Mouse (Mus musculus) testis, postnatal 14 days (tissue): ENCODE results near the gene Hoxc6.

Experiments used
- DNase-seq: peaks from one replicate; pipeline ENCODE4 v3.0.0; 2021; ENCODE audit warnings: low spot score

Hoxc6 gene

DNA sequence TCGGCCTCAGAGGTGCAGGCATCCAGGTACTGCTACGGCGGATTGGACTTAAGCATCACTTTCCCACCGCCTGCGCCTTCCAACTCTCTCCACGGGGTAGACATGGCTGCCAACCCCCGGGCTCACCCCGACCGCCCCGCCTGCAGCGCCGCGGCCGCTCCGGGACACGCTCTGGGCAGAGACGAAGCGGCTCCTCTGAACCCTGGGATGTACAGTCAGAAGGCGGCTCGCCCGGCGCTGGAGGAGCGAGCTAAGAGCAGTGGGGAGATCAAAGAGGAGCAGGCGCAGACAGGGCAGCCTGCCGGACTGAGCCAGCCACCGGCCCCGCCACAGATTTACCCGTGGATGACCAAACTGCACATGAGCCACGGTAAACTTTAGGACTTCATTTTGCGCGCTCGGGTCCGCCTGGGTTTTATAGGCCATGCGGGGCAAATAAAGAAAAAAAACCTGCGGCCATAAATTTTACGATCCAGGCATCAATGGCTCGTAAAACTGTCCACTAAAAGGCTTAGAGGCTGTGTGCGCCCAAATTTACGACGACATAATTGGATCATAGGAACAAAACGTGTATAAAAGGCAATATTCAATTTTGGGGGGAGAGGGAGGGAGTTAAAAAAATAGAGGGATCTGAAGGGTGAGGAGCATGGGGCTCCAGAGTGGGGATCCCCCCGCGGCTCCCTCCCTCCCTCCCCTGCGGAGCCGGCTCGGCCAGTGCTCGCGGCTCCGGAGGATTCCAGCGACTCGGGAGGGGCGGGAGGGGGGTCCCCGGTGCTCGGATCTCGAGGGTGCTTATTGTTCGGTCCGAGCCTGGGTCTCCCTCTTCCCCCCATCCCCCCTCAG, 16.3 kb downstream of the Hoxc6 start:
- DNase-seq = peak; percentile 44

DNA sequence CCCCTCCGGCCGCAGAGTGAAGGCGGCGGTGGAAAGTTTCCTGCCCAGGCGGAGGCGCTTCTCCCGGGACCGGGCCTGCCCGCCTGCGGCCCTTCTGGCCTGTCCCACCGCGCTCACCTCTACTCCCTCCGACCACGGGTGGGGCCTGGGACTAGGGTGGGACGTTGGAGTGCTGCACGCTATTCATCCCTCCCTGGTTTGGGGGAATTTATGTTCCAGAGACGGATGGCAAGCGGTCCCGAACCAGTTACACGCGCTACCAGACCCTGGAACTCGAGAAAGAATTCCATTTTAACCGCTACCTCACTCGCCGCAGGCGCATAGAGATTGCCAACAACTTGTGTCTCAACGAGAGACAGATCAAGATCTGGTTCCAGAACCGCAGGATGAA, 16.9 kb downstream of the Hoxc6 start:
- no peak for DNase-seq

DNA sequence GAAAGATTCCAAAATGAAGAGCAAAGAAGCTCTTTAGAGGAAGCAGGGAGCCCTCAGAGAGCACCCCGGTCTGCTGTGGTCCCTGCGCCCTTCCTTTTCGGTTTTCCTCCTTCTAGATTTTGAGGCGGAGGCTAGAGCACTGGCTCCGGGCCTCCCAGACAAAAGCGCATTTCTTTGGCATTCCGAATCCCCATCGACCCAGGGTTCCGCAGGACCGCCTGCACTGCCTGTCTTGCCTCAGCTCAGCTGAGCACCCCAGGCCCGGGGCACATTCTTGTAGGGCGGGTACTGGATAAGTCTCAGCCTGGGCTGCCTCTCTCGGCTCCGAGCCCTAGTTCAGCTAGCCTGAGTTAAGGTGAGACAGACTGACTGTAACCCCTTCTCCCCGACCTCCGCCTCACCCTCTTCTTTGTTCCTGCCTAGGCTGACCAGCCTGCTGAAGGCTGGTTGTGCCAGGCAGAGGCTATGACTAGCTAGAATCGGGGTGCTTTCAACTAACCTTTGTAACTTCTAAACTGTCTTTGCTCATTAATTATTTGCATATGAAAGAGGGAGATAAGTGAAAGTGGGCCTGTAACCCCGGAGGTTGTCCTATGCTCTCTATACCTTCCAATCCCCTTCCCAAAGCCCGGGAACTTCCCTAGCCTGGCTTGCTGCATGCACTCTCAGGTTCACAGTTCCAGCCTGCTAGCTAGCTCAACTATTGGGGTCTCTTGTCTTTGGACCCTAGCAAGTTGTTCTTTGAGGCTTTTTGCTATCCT, 17.5 kb downstream of the Hoxc6 start:
- DNase-seq = no peak

DNA sequence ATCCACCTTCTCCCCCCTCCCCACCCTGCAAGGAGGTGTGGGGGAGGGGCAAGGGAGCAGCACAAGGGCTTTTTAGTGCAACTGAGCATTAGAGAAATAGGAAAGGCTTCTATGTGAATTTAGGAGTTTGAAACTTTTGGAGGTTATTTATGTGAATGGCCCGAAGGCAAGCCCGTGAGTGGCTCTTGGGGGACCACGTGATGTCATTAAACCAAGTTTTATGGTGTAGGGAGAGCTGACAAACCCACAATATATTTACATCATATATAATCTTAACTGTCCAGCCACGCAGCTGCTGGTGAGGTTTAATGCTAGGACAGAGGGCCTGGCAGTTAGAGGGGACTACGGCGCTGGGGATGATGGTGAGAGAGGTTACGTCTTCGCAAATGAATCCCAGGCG, 20.6 kb downstream of the Hoxc6 start, which contains the start of gene Hoxc4:
Gene Hoxc4 (plus strand): TSS at position 299 of the 400 bp plus-strand sequence.
- no peak for DNase-seq

DNA sequence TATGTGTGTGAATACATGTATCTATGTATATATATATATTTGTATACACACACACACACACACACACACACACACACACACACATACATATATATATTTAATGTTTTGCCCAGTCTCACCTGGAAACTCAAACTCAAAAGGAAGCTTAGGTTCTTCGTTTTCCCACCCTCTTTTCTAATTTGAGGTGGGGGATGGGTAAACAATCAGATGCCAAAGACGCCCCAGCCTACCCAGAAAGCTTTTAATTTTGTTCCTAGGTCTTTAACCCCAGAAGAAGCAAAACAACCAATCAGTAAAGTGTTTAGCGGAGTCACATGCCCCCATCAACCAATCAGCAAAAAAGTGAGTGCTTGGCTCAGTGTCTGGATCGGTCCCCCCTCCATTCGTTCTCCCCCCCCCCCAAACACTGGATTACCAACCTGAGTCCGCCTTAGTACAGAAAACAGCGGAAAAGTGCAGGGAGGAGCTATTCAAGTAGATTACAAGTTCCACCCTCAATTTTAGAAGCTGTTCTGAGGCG, 22.9 kb downstream of the Hoxc6 start:
- DNase-seq = no peak

DNA sequence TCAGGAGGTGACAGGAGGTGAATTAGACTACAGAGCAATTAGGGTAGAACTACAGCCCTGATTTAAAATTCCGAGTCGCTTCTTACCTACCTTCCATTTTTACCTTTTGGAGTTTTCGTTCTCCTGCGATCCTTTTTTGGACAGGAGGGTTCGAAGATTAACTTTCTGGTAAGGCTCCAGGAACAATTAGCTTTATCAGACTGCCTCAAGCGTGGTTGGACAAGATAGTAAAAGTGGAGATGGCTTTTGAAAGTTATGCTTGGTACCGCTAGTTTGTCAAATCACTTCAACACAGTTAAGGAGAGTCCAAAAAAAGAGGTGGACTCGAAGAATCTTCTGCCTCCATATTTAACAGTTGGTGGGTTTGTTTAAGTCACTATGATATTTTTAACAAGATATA, 23.5 kb downstream of the Hoxc6 start:
- DNase-seq = no peak

DNA sequence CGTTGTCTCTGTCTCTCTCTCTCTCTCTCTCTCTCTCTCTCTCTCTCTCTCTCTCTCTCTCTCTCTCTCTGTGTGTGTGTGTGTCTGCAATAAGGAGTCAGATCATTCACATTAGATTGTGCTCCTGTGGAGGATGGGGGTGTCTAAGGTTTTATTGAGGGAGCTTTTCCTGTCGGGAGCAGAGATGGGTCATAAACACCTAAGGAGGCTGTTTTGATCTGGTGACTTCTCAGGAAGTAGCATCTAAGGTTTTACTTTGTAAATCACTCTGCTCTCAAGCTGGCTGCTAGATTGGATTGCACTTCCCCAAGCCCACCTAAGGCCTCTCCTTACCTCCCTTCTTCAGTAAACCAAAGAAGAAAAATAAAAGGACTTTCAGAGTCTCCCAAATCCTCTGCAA, 26.1 kb downstream of the Hoxc6 start:
- DNase-seq = no peak

DNA sequence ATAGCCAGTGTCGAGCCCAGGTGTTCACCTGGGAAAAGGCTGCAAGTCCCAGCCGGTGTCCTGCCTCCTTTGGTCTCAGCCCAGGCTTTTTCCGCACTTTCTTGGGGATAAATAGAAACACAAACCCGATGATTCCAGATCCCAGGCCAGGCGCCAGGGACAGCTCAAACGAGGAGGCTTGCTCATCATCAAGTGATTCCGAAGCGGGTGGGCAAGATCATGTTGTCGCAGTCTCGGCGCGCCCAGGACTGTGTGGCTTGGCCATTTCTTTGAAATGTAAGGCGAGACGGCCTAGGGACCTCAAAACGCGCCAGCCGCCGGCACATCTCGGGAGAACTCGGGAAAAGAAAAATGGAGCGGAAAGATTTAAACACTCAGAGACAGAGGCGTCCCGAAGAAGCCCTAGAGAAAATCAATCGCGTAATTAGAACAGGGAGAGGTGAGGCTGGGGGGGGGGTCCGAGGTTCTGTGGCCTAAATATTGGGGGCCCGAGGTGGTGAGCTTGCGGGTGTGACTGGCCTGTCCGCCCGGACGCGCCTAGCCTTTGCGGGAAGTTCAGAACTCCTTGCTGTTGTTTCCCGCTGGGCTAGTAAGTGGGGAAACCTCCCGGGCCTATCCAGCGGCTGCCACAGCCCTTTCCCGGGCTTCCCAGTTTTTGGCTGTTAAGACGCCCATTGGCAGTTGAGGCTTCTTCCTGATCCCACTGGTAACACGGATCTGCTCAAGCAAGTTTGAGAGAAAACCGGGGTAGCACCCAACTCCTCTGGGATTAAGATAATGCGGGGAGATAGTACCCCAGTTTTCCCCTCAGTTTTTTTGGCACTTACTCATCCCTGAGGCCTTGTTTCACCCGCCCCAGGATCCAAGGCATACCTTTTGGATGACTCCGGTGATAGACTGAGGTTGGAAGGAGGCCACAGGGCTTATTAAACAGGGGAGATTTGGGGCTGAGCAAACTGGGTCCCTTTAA, 29.5 kb downstream of the Hoxc6 start:
- DNase-seq = no peak

DNA sequence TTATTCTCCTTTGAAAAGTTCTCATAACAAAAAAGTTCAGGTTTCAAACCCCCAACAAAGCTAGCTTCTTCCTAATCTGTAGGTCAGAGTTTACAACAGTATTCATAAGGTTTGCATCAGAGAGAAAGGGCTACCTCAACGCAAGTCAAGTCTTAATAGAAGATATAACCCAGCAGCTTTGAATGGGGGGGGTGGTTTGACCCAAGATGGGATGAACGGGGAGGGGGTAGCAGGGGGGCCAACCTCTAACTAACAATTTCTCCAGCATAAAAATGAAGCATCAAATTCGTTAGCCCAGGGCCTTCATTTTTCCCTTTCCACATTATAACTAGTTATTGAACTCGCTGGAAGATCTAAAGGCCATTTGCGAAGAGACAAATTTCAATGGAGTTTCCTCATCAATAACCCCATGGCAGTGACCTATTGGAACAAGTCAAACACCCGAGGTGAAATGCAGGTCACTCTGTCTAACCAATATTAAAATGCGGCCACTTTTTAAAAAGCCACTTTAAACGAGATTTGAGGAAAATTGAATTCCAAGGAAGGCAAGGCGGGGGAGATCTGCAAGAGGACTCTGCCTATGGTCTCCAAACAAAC, 31.0 kb downstream of the Hoxc6 start:
- no peak for DNase-seq

DNA sequence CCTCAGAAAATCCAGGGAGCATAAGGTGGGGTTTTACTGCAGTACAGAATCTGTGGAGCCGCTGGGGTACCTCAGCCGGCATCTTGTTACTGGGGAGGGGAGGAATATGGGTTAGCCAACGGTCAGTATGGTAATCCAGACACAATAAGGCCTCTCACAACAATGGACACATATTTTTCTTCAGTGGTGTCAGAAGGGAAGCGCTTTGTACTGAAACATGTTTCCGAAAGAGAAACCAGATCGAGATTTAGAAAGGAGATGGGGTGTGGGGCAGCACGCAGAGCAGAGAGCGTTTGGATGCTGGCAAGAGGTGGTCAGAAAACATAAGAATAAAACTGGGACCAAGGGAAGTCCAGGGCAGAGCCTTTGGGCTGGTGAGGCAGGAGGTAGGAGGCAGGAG, 32.1 kb downstream of the Hoxc6 start:
- DNase-seq = no peak

DNA sequence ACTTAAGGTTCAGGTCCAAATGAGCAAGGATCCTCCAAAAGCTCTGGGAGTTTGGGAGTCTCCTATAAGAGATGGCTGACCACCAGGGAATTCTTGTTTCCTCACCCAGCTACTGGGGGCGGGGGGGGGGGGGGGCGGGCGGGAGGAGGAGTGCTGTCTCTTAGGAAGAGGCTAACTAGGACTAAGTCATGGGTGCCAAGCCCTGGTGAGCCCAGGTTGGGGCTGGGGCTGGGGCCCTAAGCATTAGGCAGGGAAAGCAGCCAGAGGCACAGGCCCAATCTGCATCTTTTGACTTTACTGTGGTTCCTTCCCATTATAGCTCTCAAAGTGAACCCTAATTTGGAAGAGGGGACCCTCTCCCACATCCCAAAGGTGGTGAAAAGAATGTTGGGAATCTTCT, 34.1 kb downstream of the Hoxc6 start:
- DNase-seq = no peak

DNA sequence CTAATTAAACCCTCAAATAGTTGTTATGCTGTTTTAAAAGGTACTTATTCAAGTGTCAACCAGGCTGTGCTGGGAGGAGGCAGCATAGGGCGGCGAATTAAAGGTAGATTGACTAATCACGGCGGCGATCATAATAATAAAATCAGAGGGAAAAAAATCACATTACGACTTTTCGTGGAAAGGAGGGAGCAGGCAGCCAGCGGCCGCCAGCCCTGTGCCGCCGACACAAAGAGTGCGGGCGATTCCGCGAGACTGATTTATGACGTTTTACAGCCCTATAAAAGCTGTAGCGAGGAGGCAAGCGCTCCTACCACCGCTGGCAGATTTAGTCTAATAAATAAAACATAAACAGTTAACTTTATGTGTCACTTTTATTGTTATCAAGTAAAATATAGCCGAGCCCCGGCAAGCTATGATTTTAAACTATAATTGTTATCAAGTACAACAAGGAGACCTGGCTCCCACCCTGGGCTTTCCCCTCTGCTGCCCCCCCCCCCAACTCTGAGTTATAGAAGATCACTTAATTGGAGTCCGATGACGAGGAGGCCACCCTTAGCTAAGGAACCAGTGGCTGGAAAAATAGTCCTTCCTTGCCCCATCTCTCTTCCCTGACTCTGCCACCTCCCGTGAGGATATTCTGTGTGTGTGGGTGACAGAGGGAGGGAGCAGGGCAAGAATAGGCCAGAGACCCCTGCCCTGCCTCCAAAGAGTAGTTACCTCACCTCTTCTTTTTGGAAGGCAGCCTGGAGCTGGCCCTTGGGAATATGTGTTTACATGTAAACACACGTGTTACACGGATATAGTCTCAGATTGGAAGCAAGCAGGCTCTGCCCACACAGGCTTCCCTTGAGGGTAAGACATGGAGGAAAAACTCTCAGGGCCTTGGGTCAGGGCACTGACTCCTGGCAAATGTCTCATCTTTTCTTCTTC, 34.9 kb downstream of the Hoxc6 start:
- DNase-seq = no peak

DNA sequence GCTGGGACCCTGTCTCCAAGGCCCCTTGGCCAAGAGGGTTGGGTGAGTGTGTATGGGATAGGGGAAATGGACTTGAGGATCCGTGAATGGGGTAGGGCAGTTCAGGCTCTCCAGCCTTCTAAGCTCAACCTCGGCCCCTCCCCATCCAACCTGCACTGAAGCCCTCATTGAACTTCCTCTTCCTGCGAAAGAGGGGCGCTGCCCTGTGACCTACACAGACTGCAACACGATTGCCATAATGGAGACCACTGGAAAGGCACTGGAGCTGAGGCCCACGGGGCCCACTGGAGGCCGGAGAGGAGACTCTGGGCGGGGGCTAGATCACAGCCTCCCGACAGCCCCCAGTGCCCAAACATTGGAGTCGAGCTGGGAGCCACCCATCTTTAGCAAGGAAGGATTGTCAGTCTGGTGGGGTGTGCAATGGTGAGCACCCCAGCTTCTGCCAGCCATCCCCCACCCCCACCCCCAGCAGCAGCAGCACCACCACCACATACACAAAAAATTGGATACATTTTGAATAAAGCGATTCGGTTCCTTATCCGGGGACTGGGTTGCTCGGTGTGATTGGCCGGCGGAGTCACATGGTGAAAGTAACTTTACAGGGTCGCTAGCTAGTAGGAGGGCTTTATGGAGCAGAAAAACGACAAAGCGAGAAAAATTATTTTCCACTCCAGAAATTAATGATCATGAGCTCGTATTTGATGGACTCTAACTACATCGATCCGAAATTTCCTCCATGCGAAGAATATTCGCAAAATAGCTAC, 36.2 kb downstream of the Hoxc6 start:
- no peak for DNase-seq

DNA sequence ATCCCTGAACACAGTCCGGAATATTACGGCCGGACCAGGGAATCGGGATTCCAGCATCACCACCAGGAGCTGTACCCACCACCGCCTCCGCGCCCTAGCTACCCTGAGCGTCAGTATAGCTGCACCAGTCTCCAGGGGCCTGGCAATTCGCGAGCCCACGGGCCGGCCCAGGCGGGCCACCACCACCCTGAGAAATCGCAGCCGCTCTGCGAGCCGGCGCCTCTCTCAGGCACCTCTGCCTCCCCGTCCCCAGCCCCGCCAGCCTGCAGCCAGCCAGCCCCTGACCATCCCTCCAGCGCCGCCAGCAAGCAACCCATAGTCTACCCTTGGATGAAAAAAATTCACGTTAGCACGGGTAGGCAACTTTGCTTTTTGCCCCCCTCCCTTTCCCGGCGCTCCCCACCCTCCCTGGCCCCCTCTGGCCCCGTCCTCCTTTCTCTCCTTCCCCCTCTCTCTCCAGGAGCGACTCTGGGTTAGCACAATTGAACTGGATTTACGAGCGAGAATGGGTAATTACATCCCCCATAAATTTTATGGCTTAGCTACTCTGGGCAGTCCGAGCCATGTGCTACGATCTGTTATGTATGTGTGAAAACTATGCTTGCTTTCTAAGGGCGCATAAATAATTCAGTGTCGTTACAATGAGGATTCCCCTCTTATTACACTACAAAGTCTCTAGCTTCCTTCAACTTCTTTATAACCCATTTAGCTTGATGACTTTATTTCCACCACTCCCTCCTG, 36.9 kb downstream of the Hoxc6 start:
- no peak for DNase-seq

DNA sequence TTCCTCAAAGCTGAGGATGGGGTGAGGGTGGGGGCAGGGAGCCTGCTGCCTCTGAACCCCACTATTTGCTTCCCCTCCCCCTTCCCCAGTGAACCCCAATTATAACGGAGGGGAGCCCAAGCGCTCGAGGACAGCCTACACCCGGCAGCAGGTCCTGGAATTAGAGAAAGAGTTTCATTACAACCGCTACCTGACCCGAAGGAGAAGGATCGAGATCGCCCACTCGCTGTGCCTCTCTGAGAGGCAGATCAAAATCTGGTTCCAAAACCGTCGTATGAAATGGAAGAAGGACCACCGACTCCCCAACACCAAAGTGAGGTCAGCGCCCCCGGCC, 37.5 kb downstream of the Hoxc6 start:
- no peak for DNase-seq

DNA sequence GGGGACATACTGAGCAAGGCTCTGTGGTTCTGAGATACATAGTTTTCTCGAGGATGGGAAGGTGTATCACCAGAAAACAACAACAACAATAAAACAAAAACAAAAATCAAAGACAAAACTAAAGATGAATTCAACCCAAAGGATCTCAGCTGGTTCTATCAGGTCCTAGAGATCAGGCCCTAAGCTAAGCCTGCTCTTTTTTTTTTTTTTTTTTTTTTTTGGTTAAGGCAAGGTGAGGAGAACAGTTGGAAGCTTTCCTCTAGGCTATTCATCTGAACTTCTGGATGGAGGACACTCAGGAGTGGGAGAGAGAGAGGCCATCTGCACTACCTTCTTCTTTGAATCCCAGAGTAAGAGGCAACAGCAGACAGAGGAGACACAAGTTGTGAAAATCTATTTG, 39.5 kb downstream of the Hoxc6 start:
- no peak for DNase-seq

DNA sequence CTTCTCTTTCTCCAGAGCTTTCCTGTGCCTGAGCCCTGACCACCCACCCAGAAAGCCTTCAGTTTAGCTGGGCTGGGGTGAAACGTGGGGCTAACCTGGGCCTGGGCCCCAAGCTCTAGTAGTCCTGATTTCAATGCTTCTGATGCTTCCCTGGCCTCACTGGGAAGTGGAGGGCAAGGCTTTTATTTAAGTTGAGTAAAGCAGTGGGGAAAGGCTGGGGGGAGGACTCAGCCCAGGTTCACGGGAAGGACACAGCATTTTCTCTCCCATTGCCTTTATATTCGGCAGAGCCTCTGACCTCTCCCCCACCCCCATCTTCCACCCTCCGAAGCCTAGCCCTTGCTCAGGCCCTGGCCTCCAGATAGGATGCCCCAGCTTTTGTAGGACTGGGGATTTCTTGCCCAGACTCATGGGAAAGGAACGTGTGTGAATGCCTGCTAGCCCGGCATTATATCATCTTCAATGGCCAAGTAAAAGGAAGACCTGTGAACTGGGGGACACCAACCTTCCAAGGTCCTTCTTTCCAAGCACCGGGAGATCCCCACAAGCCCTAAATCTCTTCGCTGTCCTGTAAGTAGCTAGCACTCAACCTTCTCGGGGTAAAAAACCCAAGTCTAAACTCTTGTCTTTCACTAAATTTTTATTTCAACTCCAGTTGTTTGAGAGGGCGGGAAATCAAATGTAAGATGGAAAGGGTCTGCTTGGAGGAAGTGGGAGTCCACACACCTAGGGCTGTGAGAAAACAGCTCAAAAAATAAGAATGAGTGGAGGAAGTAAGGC, 40.8 kb downstream of the Hoxc6 start:
- no peak for DNase-seq

DNA sequence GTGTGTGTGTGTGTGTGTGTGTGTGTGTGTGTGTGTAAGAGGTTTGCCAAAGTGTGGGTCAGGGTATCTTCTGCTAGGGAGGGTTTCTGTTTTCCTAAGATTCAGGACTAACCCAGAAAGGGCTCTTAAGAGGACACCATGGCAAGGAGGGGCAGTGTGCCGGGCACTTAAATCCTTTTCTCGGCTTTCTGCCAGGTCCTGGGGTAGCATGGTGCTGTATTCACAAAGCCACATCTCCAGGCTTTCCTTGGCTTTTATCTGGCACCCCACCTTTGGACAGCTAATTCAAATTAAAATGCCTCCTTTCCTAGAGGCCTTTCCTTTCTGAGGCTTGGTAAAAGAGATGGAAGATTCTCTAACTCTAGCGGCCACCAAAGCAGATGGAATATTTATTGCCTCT, 41.6 kb downstream of the Hoxc6 start:
- no peak for DNase-seq
